Mouse (Mus musculus) thymus, adult 2 months (tissue): Measurements from ENCODE around the gene Hirip3. TPM values are rescaled to one million over a fixed set of nuclear protein-coding genes. Genes with fewer than 3 reads are reported as not detected.

Source experiments
- DNase-seq: peaks from one replicate; pipeline ENCODE4 v3.0.0; 2021
- H3K27ac ChIP-seq: fragments of 200-500 bp; 2 replicates; pipeline ENCODE4 v1.5.1; 2012; ENCODE audit warnings: low read length, control low read depth; ENCODE audit not compliant: control insufficient read depth, insufficient read depth
- H3K27me3 ChIP-seq: fragments of 200-500 bp; 2 replicates; pipeline ENCODE4 v1.6.1; 2012; ENCODE audit warnings: mild to moderate bottlenecking, low read length, moderate library complexity, mixed read lengths; ENCODE audit not compliant: control insufficient read depth, insufficient read depth
- H3K36me3 ChIP-seq: fragments of 200-500 bp; 2 replicates; pipeline ENCODE4 v1.6.1; 2012; ENCODE audit warnings: mild to moderate bottlenecking, low read length, moderate library complexity; ENCODE audit not compliant: control insufficient read depth, insufficient read depth
- H3K4me1 ChIP-seq: fragments of 200-500 bp; replicated peaks from 2 replicates; pipeline ENCODE4 v1.6.1; 2012; ENCODE audit warnings: low read length; ENCODE audit not compliant: control insufficient read depth, insufficient read depth
- H3K4me3 ChIP-seq: fragments of 200-500 bp; 2 replicates; pipeline ENCODE4 v1.5.1; 2012; ENCODE audit warnings: mild to moderate bottlenecking, low read length, control low read depth, moderate library complexity; ENCODE audit not compliant: control insufficient read depth, insufficient read depth
- CTCF ChIP-seq: fragments of 200-500 bp; IDR thresholded peaks from 2 replicates; pipeline ENCODE4 v1.5.1; 2012; ENCODE audit warnings: mild to moderate bottlenecking, control low read depth, low read length, moderate library complexity, borderline replicate concordance; ENCODE audit not compliant: control insufficient read depth, poor library complexity, insufficient read depth; ENCODE audit errors: extremely low read depth
- POLR2A ChIP-seq: fragments of 200-500 bp; IDR thresholded peaks from 2 replicates; pipeline ENCODE4 v1.6.1; 2012; ENCODE audit warnings: mild to moderate bottlenecking, low read length, control low read depth, moderate library complexity; ENCODE audit not compliant: control insufficient read depth, poor library complexity, insufficient read depth; ENCODE audit errors: extremely low read depth
- WGBS: fragments of 180-500 bp; shearing (Covaris S2); methylation state at CpG from one replicate; pipeline ENCODE4 v1.1.7; 2018; 5-methylcytosine and 5-hydroxymethylcytosine counted together
- polyA plus RNA-seq: library from polyadenylated mRNA; depleted of rRNA; stranded (reverse); fragments of >200 nt; gene quantifications from 2 replicates; pipeline ENCODE4 v1.2.3, GENCODE M21; 2012

Hirip3 gene
- polyA plus RNA-seq, 1 experiment, result 18.7 TPM

DNA sequence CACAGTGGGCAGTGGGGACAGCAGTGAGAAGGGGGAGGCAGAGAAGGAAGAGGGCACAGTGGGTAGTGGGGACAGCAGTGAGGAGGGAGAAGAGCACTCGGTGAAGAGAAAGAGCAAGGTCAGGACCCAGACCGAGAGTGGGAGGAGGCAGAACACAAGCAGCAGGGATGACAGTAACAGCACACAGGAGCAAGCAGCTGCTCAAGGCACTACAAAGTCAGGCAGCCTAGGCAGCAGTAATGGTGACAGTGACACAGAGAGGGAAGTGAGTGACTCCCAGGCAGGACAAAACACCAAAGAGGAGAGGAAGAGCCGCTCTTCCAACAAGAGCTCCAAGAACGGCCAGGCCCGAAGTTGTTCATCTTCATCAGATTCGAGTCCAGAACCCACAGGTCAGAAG, 2.0 kb downstream of the Hirip3 start:
- 82% methylated on average over 6 of the region's 6 CpGs for WGBS
- DNase-seq, result no peak
- Histone ChIP-seq H3K36me3 (peaks cover 7% of the 10 kb centered on the region; the same call in 1 of the 2 replicates), H3K27ac (no peak overlapping the region), H3K27me3 (no peaks in the 10 kb centered on the region), H3K4me1 (peaks cover 26% of the 10 kb centered on the region), H3K4me3 (no peak overlapping the region)
- no peak for TF ChIP-seq CTCF
- TF ChIP-seq POLR2A, result no peak

DNA sequence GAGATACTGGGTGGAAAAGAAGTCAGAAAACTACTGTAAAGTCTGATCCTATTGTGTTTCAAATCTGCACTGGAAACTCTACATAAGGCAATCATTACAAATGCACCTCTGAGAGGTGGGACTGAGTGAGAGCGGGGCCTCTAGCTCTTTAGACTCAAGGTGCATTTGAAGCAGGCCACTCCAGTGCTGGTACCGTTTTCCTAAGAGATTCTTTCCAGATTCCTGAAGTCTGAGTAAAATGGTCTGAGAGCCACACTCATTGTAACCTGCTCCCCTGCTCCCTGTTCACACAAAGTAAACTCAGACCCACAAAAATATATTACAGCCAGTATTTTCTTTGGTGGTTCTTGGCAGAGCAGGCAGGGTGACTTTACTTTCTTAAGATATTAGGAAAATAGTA, 5.8 kb downstream of the Hirip3 start:
- peaks cover 19% of the 10 kb centered on the region for H3K4me1 ChIP-seq
- no peak overlapping the region for H3K4me3 ChIP-seq
- 92% methylated on average over 2 of the region's 2 CpGs for WGBS
- no peaks in the 10 kb centered on the region for H3K27me3 ChIP-seq
- no peak for TF ChIP-seq CTCF
- peaks cover 42% of the 10 kb centered on the region for H3K36me3 ChIP-seq
- DNase-seq, result no peak
- H3K27ac ChIP-seq, result no peak overlapping the region

DNA sequence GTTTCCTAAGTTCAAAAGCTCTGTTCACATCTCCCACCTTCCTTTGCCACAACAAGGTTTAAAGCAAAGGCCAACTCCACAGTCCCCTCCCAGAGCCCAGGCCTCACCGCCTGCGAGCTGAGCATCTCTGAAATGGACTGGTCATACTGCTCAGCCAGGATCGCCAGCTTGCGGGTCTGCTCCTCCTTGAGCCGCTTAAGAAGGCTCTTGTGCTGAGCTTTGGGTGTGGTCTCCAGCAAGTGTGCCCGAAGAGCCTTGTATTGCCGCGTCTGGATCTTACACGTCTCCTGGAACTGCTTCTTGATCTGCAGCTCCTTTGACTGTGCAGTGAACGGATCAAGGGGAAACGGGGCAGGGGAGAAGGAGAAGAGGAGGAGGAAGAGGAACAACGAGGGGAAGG, 6.2 kb downstream of the Hirip3 start:
- Histone ChIP-seq H3K4me1 (peaks cover 14% of the 10 kb centered on the region), H3K27ac (no peak overlapping the region), H3K27me3 (no peaks in the 10 kb centered on the region), H3K36me3 (peaks cover 47% of the 10 kb centered on the region), H3K4me3 (no peak overlapping the region)
- WGBS, result 91% methylated on average over 12 of the region's 12 CpGs
- no peak for TF ChIP-seq POLR2A
- TF ChIP-seq CTCF, result no peak
- DNase-seq, result no peak

- no peaks in the 10 kb centered on the region for H3K27me3 ChIP-seq
- TF ChIP-seq POLR2A (no peak), CTCF (no peak)
- no peak for DNase-seq
- no peak overlapping the region for H3K27ac ChIP-seq
- H3K4me1 ChIP-seq, result no peaks in the 10 kb centered on the region
- H3K4me3 ChIP-seq, result no peak overlapping the region
- WGBS, result 98% methylated on average over 23 of the region's 23 CpGs
- peaks cover 66% of the 10 kb centered on the region for H3K36me3 ChIP-seq
These were observed 8.2 kb downstream of the Hirip3 start for GRCm38 (mm10) chr7:126869780-126870519.

DNA sequence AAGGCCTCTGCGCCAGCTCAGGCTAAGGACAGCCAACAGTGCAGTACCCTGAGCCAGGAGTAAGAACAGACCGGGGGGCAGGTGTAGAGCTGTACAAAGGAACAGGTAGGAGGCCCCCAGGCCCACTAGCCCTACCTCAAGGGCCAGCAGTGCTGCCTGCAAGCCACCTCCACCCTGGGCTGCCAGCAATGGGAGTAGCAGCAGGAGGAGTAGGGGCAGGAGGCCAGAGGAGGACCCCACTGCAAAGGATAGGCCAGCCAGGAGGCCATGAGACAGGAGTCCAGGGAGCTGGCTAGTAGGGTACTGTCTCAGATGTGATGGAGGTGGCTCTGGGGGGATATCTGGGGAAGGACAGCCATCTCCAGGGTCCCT, 8.7 kb downstream of the Hirip3 start:
- H3K36me3 ChIP-seq, result peaks cover 71% of the 10 kb centered on the region
- 93% methylated on average over 2 of the region's 2 CpGs for WGBS
- TF ChIP-seq CTCF (no peak), POLR2A (no peak)

GRCm38 (mm10) chr7:126877239-126877638, 15.5 kb downstream of the Hirip3 start:
- no peak for DNase-seq
- H3K4me1 ChIP-seq, result peaks cover 12% of the 10 kb centered on the region
- WGBS, result 100% methylated on average over 1 of the region's 1 CpGs
- H3K27ac ChIP-seq, result no peak overlapping the region
- no peaks in the 10 kb centered on the region for H3K27me3 ChIP-seq
- H3K4me3 ChIP-seq, result no peak overlapping the region
- peaks cover 73% of the 10 kb centered on the region for H3K36me3 ChIP-seq
- TF ChIP-seq POLR2A (no peak), CTCF (no peak)

More for the DNA sequence above, 8.7 kb downstream of the Hirip3 start:
- no peak for DNase-seq
- Histone ChIP-seq H3K4me1 (no peaks in the 10 kb centered on the region), H3K27me3 (no peaks in the 10 kb centered on the region), H3K27ac (no peak overlapping the region), H3K4me3 (no peak overlapping the region)

DNA sequence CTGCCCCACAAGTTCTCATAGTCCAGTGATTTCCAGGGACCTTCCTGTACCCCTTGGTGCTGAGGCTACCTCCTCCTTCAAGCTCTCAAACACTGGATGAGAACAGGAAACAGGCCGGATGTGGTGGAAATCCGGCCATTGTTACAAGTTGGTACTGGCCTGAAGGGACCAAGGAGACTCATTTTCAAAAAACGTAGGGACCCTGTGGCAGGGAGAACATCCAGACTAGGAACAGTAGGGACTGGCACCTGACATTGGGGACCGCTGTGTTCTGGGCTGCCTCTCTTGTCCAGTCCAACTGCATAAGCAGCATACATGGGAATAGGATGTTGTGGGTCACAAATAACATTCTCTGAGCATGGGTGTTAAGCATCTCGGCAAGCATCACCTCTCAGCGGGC, 19.3 kb downstream of the Hirip3 start:
- H3K36me3 ChIP-seq, result peaks cover 37% of the 10 kb centered on the region
- H3K27me3 ChIP-seq, result no peaks in the 10 kb centered on the region
- no peak for DNase-seq
- 46% methylated on average over 6 of the region's 6 CpGs for WGBS
- H3K27ac ChIP-seq, result no peak overlapping the region
- no peak for TF ChIP-seq CTCF
- no peak for TF ChIP-seq POLR2A
- peaks cover 27% of the 10 kb centered on the region for H3K4me1 ChIP-seq
- no peak overlapping the region for H3K4me3 ChIP-seq
